Mouse (Mus musculus) embryonic fibroblast, embryonic 13.5 days (primary cell): ENCODE data around the gene Ppp1r15a.

Experiments
- CTCF ChIP-seq: IDR thresholded peaks from 2 replicates; pipeline ENCODE4 v1.5.1; 2011; ENCODE audit warnings: mild to moderate bottlenecking, control low read depth, low read length, moderate library complexity, borderline replicate concordance; ENCODE audit not compliant: insufficient read depth
- POLR2A ChIP-seq: IDR thresholded peaks from 2 replicates; pipeline ENCODE4 v1.6.1; 2011; ENCODE audit warnings: low read depth, mild to moderate bottlenecking, control low read depth, low read length, moderate library complexity

DNA sequence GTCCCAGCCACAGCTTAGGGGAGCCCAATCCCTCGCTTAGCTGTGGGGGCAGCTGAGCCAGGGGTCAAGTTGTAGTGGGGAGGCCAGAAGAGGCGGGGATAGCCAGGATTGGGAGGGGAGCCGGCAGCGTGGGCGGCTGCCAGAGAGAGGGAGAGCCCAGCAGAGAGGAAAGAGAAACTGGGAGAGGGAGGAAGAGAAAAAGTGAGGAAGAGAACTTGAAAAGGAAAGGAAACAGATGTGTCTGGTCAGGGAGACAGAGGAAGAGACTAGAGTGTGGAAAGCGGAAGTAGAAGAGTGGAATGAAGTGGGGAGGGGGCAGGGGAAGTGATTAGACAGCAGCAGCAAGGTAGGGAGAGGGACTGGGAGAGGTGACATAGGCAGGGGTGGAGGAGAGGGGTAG lies 3.4 kb upstream of the Ppp1r15a start:
- TF ChIP-seq CTCF: no peak
- TF ChIP-seq POLR2A: 0 out of 2 replicates have a peak, but pooled peaks have one; percentile 18
